Mouse (Mus musculus) megakaryocyte-erythroid progenitor cell, adult 5-6 weeks (primary cell): ENCODE results near the gene Zc3h14. TPM values are rescaled to one million over a fixed set of nuclear protein-coding genes. Genes with fewer than 3 reads are reported as not detected.
A peak's percentile ranks its signal among the peaks of the same experiment; 100 is the strongest.

ENCODE experiments used
- ATAC-seq: replicated peaks from 2 replicates; pipeline ENCODE4 v1.8.0; 2016; ENCODE audit warnings: mild to moderate bottlenecking, inconsistent platforms; ENCODE audit not compliant: severe bottlenecking, poor library complexity, low FRiP score, low TSS enrichment
- total RNA-seq, 2 experiments: library from RNA; stranded (forward) in 1 of 2; stranded (reverse) in 1 of 2; fragments of 200-1000, 215-1000 nt in 1 of 2; fragments of >200 nt in 1 of 2; fragmentation: Nextera tagmentation in 1 of 2; gene quantifications; 2 replicates each; pipeline ENCODE4 v1.2.3; 2014 to 2017

Zc3h14 gene
- total RNA-seq, 2 experiments from 2014 or later, result 111 to 186 TPM

- no peak for ATAC-seq
Measured at GRCm38 (mm10) chr12:98736951-98737800, 9.6 kb upstream of the Zc3h14 start, which contains the start of gene Ptpn21. TSS of gene Ptpn21 (minus strand) at chr12:98737405.

GRCm38 (mm10) chr12:98737801-98738350, 8.9 kb upstream of the Zc3h14 start:
- no peak for ATAC-seq

GRCm38 (mm10) chr12:98741011-98741501, 5.7 kb upstream of the Zc3h14 start:
- no peak for ATAC-seq

GRCm38 (mm10) chr12:98745626-98746025, 1.1 kb upstream of the Zc3h14 start:
- no peak for ATAC-seq

GRCm38 (mm10) chr12:98746131-98746530, 633 bp upstream of the Zc3h14 start:
- peak; percentile 89 for ATAC-seq

- 0 out of 2 replicates have a peak, but pooled peaks have one; percentile 3 for ATAC-seq
Measured at GRCm38 (mm10) chr12:98747380-98747753, 603 bp downstream of the Zc3h14 start.

GRCm38 (mm10) chr12:98757636-98758035, 10.9 kb downstream of the Zc3h14 start:
- ATAC-seq, result no peak

GRCm38 (mm10) chr12:98759700-98760099, 12.9 kb downstream of the Zc3h14 start:
- 0 out of 2 replicates have a peak, but pooled peaks have one; percentile 44 for ATAC-seq

- no peak for ATAC-seq
Measured at GRCm38 (mm10) chr12:98766241-98766640, 19.5 kb downstream of the Zc3h14 start.

GRCm38 (mm10) chr12:98777509-98777908, 30.7 kb downstream of the Zc3h14 start:
- no peak for ATAC-seq

GRCm38 (mm10) chr12:98779148-98779547, 32.4 kb downstream of the Zc3h14 start:
- peak; percentile 71; the same call in 1 of the 2 replicates for ATAC-seq

GRCm38 (mm10) chr12:98784251-98784650, 37.5 kb downstream of the Zc3h14 start:
- ATAC-seq, result no peak

- no peak for ATAC-seq
Measured at GRCm38 (mm10) chr12:98795731-98796318, 49.1 kb downstream of the Zc3h14 start.

GRCm38 (mm10) chr12:98800334-98800733, 53.6 kb downstream of the Zc3h14 start:
- ATAC-seq, result peak; percentile 42; the same call in 1 of the 2 replicates

- no peak for ATAC-seq
Measured at GRCm38 (mm10) chr12:98802245-98802644, 55.5 kb downstream of the Zc3h14 start.

GRCm38 (mm10) chr12:98804078-98804748, 57.4 kb downstream of the Zc3h14 start:
- ATAC-seq, result no peak

GRCm38 (mm10) chr12:98820781-98821180, 74.0 kb downstream of the Zc3h14 start:
- no peak for ATAC-seq

GRCm38 (mm10) chr12:98831122-98831521, 84.4 kb downstream of the Zc3h14 start:
- no peak for ATAC-seq

- no peak for ATAC-seq
Measured at GRCm38 (mm10) chr12:98832929-98833598, 86.3 kb downstream of the Zc3h14 start.
